Mouse (Mus musculus) heart, adult 9 months (tissue): ENCODE results near the gene Zc3h12c.

Source experiments
- DNase-seq, 2 experiments: peaks; one replicate each; pipeline ENCODE4 v3.0.0; 2022; ENCODE audit warnings: low spot score in 2 of 2

Zc3h12c gene

GRCm38 (mm10) chr9:52167863-52168685 is at the start of gene Zc3h12c:
Gene Zc3h12c, minus strand, starts transcription at chr9:52168572.
- peak; percentile 56 to 64 for DNase-seq

GRCm38 (mm10) chr9:52217636-52218035 is 49.3 kb upstream of the Zc3h12c start:
- no peak for DNase-seq

- DNase-seq: no peak
Observed at GRCm38 (mm10) chr9:52215291-52215690, 46.9 kb upstream of the Zc3h12c start.

GRCm38 (mm10) chr9:52212416-52212815 is 44.0 kb upstream of the Zc3h12c start:
- DNase-seq: no peak

- no peak for DNase-seq
Observed at GRCm38 (mm10) chr9:52208510-52209030, 40.2 kb upstream of the Zc3h12c start.

GRCm38 (mm10) chr9:52203189-52203588 is 34.8 kb upstream of the Zc3h12c start:
- DNase-seq: no peak

GRCm38 (mm10) chr9:52200271-52200670 is 31.9 kb upstream of the Zc3h12c start:
- no peak for DNase-seq

GRCm38 (mm10) chr9:52195853-52196252 is 27.5 kb upstream of the Zc3h12c start:
- no peak for DNase-seq

- no peak for DNase-seq
Observed at GRCm38 (mm10) chr9:52193851-52194250, 25.5 kb upstream of the Zc3h12c start.

- DNase-seq: no peak
Observed at GRCm38 (mm10) chr9:52190907-52191306, 22.5 kb upstream of the Zc3h12c start.

GRCm38 (mm10) chr9:52188106-52188505 is 19.7 kb upstream of the Zc3h12c start:
- no peak for DNase-seq

- DNase-seq: no peak
Observed at GRCm38 (mm10) chr9:52186296-52186941, 18.0 kb upstream of the Zc3h12c start.

GRCm38 (mm10) chr9:52181419-52181818 is 13.0 kb upstream of the Zc3h12c start:
- no peak for DNase-seq

- no peak for DNase-seq
Observed at GRCm38 (mm10) chr9:52180851-52181250, 12.5 kb upstream of the Zc3h12c start.

- no peak for DNase-seq
Observed at GRCm38 (mm10) chr9:52175257-52175859, 7.0 kb upstream of the Zc3h12c start.

GRCm38 (mm10) chr9:52174671-52175111 is 6.3 kb upstream of the Zc3h12c start:
- no peak for DNase-seq

- no peak for DNase-seq
Observed at GRCm38 (mm10) chr9:52173937-52174336, 5.6 kb upstream of the Zc3h12c start.

GRCm38 (mm10) chr9:52172550-52172949 is 4.2 kb upstream of the Zc3h12c start:
- DNase-seq: peak in 1 of 2 experiments; percentile 20

- DNase-seq: no peak
Observed at GRCm38 (mm10) chr9:52170671-52171070, 2.3 kb upstream of the Zc3h12c start.

- no peak for DNase-seq
Observed at GRCm38 (mm10) chr9:52170131-52170530, 1.8 kb upstream of the Zc3h12c start.

- peak; percentile 83 for DNase-seq
Observed at GRCm38 (mm10) chr9:52168686-52169270, 406 bp upstream of the Zc3h12c start.

GRCm38 (mm10) chr9:52167506-52167862 is 888 bp downstream of the Zc3h12c start:
- DNase-seq: no peak
